Mouse (Mus musculus) neutrophil, adult 65 days (primary cell): ENCODE measurements around the gene Olfr918. TPM values are rescaled to one million over a fixed set of nuclear protein-coding genes. Genes with fewer than 3 reads are reported as not detected.

Experiments used
- total RNA-seq: library from RNA; stranded (reverse); gene quantifications from 2 replicates; pipeline ENCODE4 v1.2.4, GENCODE M21; 2023

The Olfr918 gene
- total RNA-seq = not detected in 2 replicates

GRCm38 (mm10) chr9:38674501-38674900 lies at the start of gene Olfr918:
TSS of gene Olfr918 (minus strand) at chr9:38674601.

GRCm38 (mm10) chr9:38718102-38718501 lies 43.7 kb upstream of the Olfr918 start, which contains the start of gene Vwa5a:
TSS of gene Vwa5a (plus strand) at chr9:38718268.

GRCm38 (mm10) chr9:38665742-38666141 lies 8.7 kb downstream of the Olfr918 start, which contains the start of gene Olfr917:
TSS of gene Olfr917 (minus strand) at chr9:38665842.

GRCm38 (mm10) chr9:38659775-38660174 lies 14.6 kb downstream of the Olfr918 start, which contains the start of gene Olfr916:
TSS of gene Olfr916 (minus strand) at chr9:38659875.

Other genes starting within 250 kb of the Olfr918 start
- gene Olfr901, start 245.1 kb downstream of the Olfr918 start, total RNA-seq = not detected in 2 replicates
- not detected in 2 replicates for gene Olfr902, start 226.9 kb downstream of the Olfr918 start, total RNA-seq
- gene Olfr904, start 211.5 kb downstream of the Olfr918 start, total RNA-seq = not detected in 2 replicates
- 0.14 TPM in 1 of 2 replicates, not detected in the other for gene Olfr905, start 203.5 kb downstream of the Olfr918 start, total RNA-seq
- not detected in 2 replicates for gene Olfr906, start 187.5 kb downstream of the Olfr918 start, total RNA-seq
- not detected in 2 replicates for gene Olfr907, start 178.8 kb downstream of the Olfr918 start, total RNA-seq
- gene Olfr911-ps1, start 153.0 kb downstream of the Olfr918 start, total RNA-seq = not detected in 2 replicates
- not detected in 2 replicates for gene Olfr910, start 136.8 kb downstream of the Olfr918 start, total RNA-seq
- not detected in 2 replicates for gene Olfr912, start 94.4 kb downstream of the Olfr918 start, total RNA-seq
- gene Olfr913, start 81.8 kb downstream of the Olfr918 start, total RNA-seq = not detected in 2 replicates
- gene Olfr914, start 69.5 kb downstream of the Olfr918 start, total RNA-seq = not detected in 2 replicates
- gene Olfr916, start 14.7 kb downstream of the Olfr918 start, total RNA-seq = not detected in 2 replicates
- not detected in 2 replicates for gene Olfr917, start 8.8 kb downstream of the Olfr918 start, total RNA-seq
- not detected in 2 replicates for gene Olfr919, start 29.1 kb upstream of the Olfr918 start, total RNA-seq
- 24.1 and 27.6 TPM in 2 replicates for gene Vwa5a, start 43.7 kb upstream of the Olfr918 start, total RNA-seq
- 0.16 TPM in 1 of 2 replicates, not detected in the other for gene Olfr920, start 77.7 kb upstream of the Olfr918 start, total RNA-seq
- not detected in 2 replicates for gene Olfr921, start 98.5 kb upstream of the Olfr918 start, total RNA-seq
- gene Olfr922, start 140.0 kb upstream of the Olfr918 start, total RNA-seq = not detected in 2 replicates
- not detected in 2 replicates for gene Olfr923, start 151.9 kb upstream of the Olfr918 start, total RNA-seq
- gene Olfr924, start 169.8 kb upstream of the Olfr918 start, total RNA-seq = not detected in 2 replicates
- not detected in 2 replicates for gene Olfr26, start 180.5 kb upstream of the Olfr918 start, total RNA-seq
- not detected in 2 replicates for gene Olfr926, start 202.5 kb upstream of the Olfr918 start, total RNA-seq